Mouse (Mus musculus) midbrain, embryonic 11.5 days (tissue): ENCODE results near the gene Irf3. TPM values are rescaled to one million over a fixed set of nuclear protein-coding genes. Genes with fewer than 3 reads are reported as not detected.

ENCODE experiments used
- ATAC-seq: fragments of 200-750 bp; cut with Nextera tagmentation; 2 replicates; pipeline ENCODE4 v1.8.0; 2017; ENCODE audit warnings: moderate TSS enrichment, moderate library complexity; ENCODE audit not compliant: low FRiP score
- DNase-seq: peaks from one replicate; pipeline ENCODE4 v3.0.0; 2015; ENCODE audit warnings: low spot score; ENCODE audit errors: missing footprints
- H3K27ac ChIP-seq: fragments of 300-500 bp; sonication (generic); 2 replicates; pipeline ENCODE4 v1.5.1; 2014; ENCODE audit warnings: low read depth, low read length
- H3K27me3 ChIP-seq: fragments of 300-500 bp; sonication (generic); 2 replicates; pipeline ENCODE4 v1.6.1; 2014; ENCODE audit warnings: mild to moderate bottlenecking, low read length, moderate library complexity, mixed read lengths; ENCODE audit not compliant: control insufficient read depth, insufficient read depth
- H3K36me3 ChIP-seq: fragments of 300-500 bp; sonication (generic); 2 replicates; pipeline ENCODE4 v1.6.1; 2014; ENCODE audit warnings: mild to moderate bottlenecking, low read length, moderate library complexity, mixed read lengths; ENCODE audit not compliant: control insufficient read depth, insufficient read depth
- H3K4me1 ChIP-seq: fragments of 300-500 bp; sonication (generic); 2 replicates; pipeline ENCODE4 v1.6.1; 2014; ENCODE audit warnings: low read length; ENCODE audit not compliant: control insufficient read depth, insufficient read depth
- H3K4me2 ChIP-seq: fragments of 300-500 bp; sonication (generic); 2 replicates; pipeline ENCODE4 v1.6.1; 2014; ENCODE audit warnings: mild to moderate bottlenecking, moderate library complexity
- H3K4me3 ChIP-seq: fragments of 300-500 bp; sonication (generic); 2 replicates; pipeline ENCODE4 v1.5.1; 2014; ENCODE audit warnings: low read depth, low read length
- H3K9ac ChIP-seq: fragments of 300-500 bp; sonication (generic); 2 replicates; pipeline ENCODE4 v1.6.1; 2014; ENCODE audit warnings: low read length
- H3K9me3 ChIP-seq: fragments of 300-500 bp; sonication (generic); 2 replicates; pipeline ENCODE4 v1.6.1; 2016; ENCODE audit warnings: low read length; ENCODE audit not compliant: control insufficient read depth
- WGBS: fragments of 180-500 bp; shearing (Covaris S2); extraction: QIAGEN DNeasy Blood & Tissue Kit; methylation state at CpG from one replicate; pipeline ENCODE4 v1.1.7; 2014; 5-methylcytosine and 5-hydroxymethylcytosine counted together
- microRNA-seq: library from miRNA; unstranded; fragments of <30 nt; microRNA quantifications from one replicate; pipeline ENCODE4, GENCODE M21; 2017
- polyA plus RNA-seq: library from polyadenylated mRNA; unstranded; fragments of >200 nt; fragmentation: Nextera tagmentation; extraction: Ambion mirVana; gene quantifications from 2 replicates; pipeline ENCODE4 v1.2.1, GENCODE M21; 2014

Irf3 gene
- polyA plus RNA-seq, 1 experiment from 2014 or later = 65.9 TPM

GRCm38 (mm10) chr7:45046853-45047350 lies 49.5 kb downstream of the Irf3 start:
- Histone ChIP-seq H3K4me3 (no peak overlapping the region), H3K4me1 (peaks cover 12% of the 10 kb centered on the region), H3K36me3 (peaks cover 63% of the 10 kb centered on the region), H3K27me3 (no peaks in the 10 kb centered on the region), H3K9ac (no peak overlapping the region), H3K27ac (no peak overlapping the region), H3K4me2 (no peak overlapping the region), H3K9me3 (no peaks in the 10 kb centered on the region)
- DNase-seq = no peak
- 95% methylated on average over 26 of the region's 26 CpGs for WGBS
- ATAC-seq = no peak

GRCm38 (mm10) chr7:45047491-45047890 lies 50.0 kb downstream of the Irf3 start:
- Histone ChIP-seq H3K4me3 (no peak overlapping the region), H3K9ac (no peak overlapping the region), H3K36me3 (peaks cover 60% of the 10 kb centered on the region), H3K4me2 (no peak overlapping the region), H3K4me1 (peaks cover 12% of the 10 kb centered on the region), H3K27me3 (no peaks in the 10 kb centered on the region), H3K9me3 (no peaks in the 10 kb centered on the region), H3K27ac (no peak overlapping the region)
- WGBS = 98% methylated on average over 14 of the region's 14 CpGs
- no peak for ATAC-seq
- no peak for DNase-seq

DNA sequence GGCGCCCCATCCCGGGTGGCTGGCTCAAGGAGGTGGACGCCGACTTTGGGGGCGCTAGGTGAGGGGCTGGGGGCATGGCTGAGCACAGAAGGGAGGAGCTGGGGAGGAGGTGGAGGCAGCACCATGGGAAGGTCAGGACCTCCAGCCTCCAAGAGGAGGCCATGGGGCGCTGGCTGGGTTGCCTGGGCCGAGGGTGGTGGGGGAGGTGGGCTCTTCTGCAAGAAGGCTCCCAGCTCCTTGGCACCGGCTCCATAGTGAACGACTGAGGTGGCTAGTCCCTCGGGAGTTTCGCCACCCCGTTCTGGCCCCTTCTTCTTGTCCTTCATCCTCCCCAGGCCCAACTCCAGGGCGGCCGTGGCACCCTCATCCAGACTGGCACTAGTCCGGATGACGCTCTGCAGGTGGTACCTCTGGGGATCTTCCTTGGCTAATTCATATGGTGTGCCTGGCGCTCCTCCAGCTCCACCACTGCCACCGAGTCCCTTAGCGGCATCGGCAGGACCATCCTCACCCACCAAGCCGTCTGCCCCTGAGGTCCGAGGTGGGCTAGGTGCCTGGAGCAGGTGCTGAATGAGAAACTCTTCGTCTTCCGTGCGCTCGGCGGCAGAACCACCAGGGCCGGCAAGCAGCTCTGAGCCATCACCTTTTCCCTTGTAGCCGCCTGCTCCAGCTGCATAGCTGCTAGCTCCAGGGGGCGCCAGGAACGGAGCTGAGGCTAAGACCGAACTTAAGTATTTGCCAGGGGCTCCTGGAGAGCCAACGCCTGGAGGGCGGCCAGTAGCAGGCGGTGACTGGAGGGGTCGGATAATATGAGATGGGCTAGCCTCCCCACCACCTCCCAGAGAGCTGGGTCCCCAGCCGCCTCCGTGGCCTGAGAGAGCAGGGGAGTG lies 50.8 kb downstream of the Irf3 start:
- Histone ChIP-seq H3K27me3 (no peaks in the 10 kb centered on the region), H3K9ac (no peak overlapping the region), H3K36me3 (peaks cover 59% of the 10 kb centered on the region), H3K9me3 (no peaks in the 10 kb centered on the region), H3K4me3 (no peak overlapping the region), H3K4me2 (no peak overlapping the region), H3K27ac (no peak overlapping the region), H3K4me1 (peaks cover 12% of the 10 kb centered on the region)
- WGBS = 94% methylated on average over 37 of the region's 38 CpGs
- DNase-seq (no peak), ATAC-seq (no peak)

GRCm38 (mm10) chr7:45048923-45049657 lies 51.6 kb downstream of the Irf3 start:
- H3K9me3 ChIP-seq = no peaks in the 10 kb centered on the region
- WGBS = 95% methylated on average over 22 of the region's 23 CpGs
- peaks cover 55% of the 10 kb centered on the region for H3K36me3 ChIP-seq
- H3K4me2 ChIP-seq = no peak overlapping the region
- H3K4me3 ChIP-seq = no peak overlapping the region
- H3K27me3 ChIP-seq = no peaks in the 10 kb centered on the region
- DNase-seq = no peak
- no peak for ATAC-seq
- H3K9ac ChIP-seq = no peak overlapping the region
- H3K4me1 ChIP-seq = peaks cover 17% of the 10 kb centered on the region
- no peak overlapping the region for H3K27ac ChIP-seq

DNA sequence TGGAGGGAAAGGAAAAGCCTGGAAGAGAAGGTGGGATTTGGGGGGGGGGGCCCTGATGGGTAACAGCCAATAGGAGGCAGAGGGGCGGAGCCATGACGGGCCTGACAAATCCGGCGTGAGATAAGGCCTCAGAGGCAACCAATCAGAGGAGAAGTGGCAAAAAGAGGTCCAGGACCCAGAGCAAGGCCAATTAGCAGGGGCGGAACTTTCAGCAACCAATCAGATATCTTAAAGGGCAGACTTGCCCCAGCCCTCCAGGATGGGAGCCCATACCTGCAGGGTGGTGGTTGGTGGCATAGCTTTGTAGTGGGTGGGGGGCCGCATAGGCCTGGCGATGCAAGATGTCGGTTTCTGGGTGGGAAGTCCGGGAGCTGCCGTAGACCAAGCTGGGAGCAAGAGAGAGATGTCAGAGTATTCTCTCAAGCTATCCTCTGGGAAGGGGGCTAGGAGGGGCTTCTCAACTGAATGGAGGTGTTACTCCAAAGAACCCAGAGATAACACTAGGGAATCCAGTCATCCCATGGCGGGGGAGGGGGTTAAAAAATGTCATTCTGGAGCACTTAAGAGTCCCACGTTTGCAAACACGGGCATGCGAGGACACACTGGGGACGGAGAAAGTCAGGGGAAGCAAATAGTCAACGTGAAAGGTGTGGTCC lies 53.6 kb downstream of the Irf3 start:
- 3% methylated on average over 16 of the region's 16 CpGs for WGBS
- Histone ChIP-seq H3K9ac (peak overlapping the region; percentile 95), H3K27ac (peak overlapping the region; percentile 99; the same call in 1 of the 2 replicates), H3K36me3 (peaks cover 40% of the 10 kb centered on the region), H3K4me2 (peak overlapping the region; percentile 87), H3K27me3 (no peaks in the 10 kb centered on the region), H3K4me1 (peaks cover 17% of the 10 kb centered on the region), H3K4me3 (peak overlapping the region; percentile 92), H3K9me3 (no peaks in the 10 kb centered on the region)
- DNase-seq (peak; percentile 96), ATAC-seq (peak; percentile 59)

- Histone ChIP-seq H3K9ac (peak overlapping the region; percentile 95), H3K4me2 (peak overlapping the region; percentile 87), H3K27me3 (no peaks in the 10 kb centered on the region), H3K9me3 (no peaks in the 10 kb centered on the region), H3K36me3 (peaks cover 35% of the 10 kb centered on the region), H3K4me1 (peaks cover 17% of the 10 kb centered on the region), H3K27ac (peak overlapping the region; percentile 99; the same call in 1 of the 2 replicates), H3K4me3 (peak overlapping the region; percentile 92)
- DNase-seq (peak; percentile 88), ATAC-seq (no peak)
- WGBS = 3% methylated on average over 13 of the region's 13 CpGs
Observed at GRCm38 (mm10) chr7:45051601-45051974, 54.1 kb downstream of the Irf3 start.

Small RNA genes lying within 50 kb of the gene (microRNA-seq; reads per million reads assigned to microRNA genes)
- 1.3 reads per million for gene Mir7054

Other genes starting within 250 kb of the Irf3 start
- 41.7 and 43.4 TPM in 2 replicates for gene Vrk3, start 249.2 kb upstream of the Irf3 start, polyA plus RNA-seq
- gene Zfp473, start 246.6 kb upstream of the Irf3 start, polyA plus RNA-seq = 2.7 and 4.3 TPM in 2 replicates
- 60.2 and 64.1 TPM in 2 replicates for gene Nup62, start 181.6 kb upstream of the Irf3 start, polyA plus RNA-seq
- 0.84 and 1.2 TPM in 2 replicates for gene Il4i1, start 181.3 kb upstream of the Irf3 start, polyA plus RNA-seq
- 2.8 and 3.3 TPM in 2 replicates for gene Atf5, start 181.0 kb upstream of the Irf3 start, polyA plus RNA-seq
- 31.8 and 34.3 TPM in 2 replicates for gene Akt1s1, start 148.7 kb upstream of the Irf3 start, polyA plus RNA-seq
- 63.4 and 69.4 TPM in 2 replicates for gene Tbc1d17, start 148.6 kb upstream of the Irf3 start, polyA plus RNA-seq
- 26.1 and 28.6 TPM in 2 replicates for gene Pnkp, start 140.5 kb upstream of the Irf3 start, polyA plus RNA-seq
- 316 and 350 TPM in 2 replicates for gene Ptov1, start 127.9 kb upstream of the Irf3 start, polyA plus RNA-seq
- gene Med25, start 104.9 kb upstream of the Irf3 start, polyA plus RNA-seq = 69.5 and 75.4 TPM in 2 replicates
- 18.8 and 23.1 TPM in 2 replicates for gene Fuz, start 101.6 kb upstream of the Irf3 start, polyA plus RNA-seq
- gene Ap2a1, start 68.2 kb upstream of the Irf3 start, polyA plus RNA-seq = 68.0 and 74.8 TPM in 2 replicates
- 0.07 TPM in 1 of 2 replicates, not detected in the other for gene Tsks, start 54.4 kb upstream of the Irf3 start, polyA plus RNA-seq
- 20.8 and 21.8 TPM in 2 replicates for gene Cpt1c, start 22.8 kb upstream of the Irf3 start, polyA plus RNA-seq
- gene Prmt1, start 11.1 kb upstream of the Irf3 start, polyA plus RNA-seq = 276 and 281 TPM in 2 replicates
- gene Bcl2l12, start 1.1 kb downstream of the Irf3 start, polyA plus RNA-seq = 56.0 and 62.2 TPM in 2 replicates
- 43.6 and 44.4 TPM in 2 replicates for gene Scaf1, start 18.7 kb downstream of the Irf3 start, polyA plus RNA-seq
- gene Rras, start 20.3 kb downstream of the Irf3 start, polyA plus RNA-seq = 18.6 and 22.2 TPM in 2 replicates
- gene Prr12, start 55.2 kb downstream of the Irf3 start, polyA plus RNA-seq = 9.6 and 12.2 TPM in 2 replicates
- 53.2 and 56.7 TPM in 2 replicates for gene Nosip, start 64.8 kb downstream of the Irf3 start, polyA plus RNA-seq
- gene Prrg2, start 65.0 kb downstream of the Irf3 start, polyA plus RNA-seq = 12.7 and 13.5 TPM in 2 replicates
- gene Rcn3, start 94.6 kb downstream of the Irf3 start, polyA plus RNA-seq = 121 and 123 TPM in 2 replicates
- 16.1 and 18.3 TPM in 2 replicates for gene Fcgrt, start 106.2 kb downstream of the Irf3 start, polyA plus RNA-seq
- gene Rps11, start 126.8 kb downstream of the Irf3 start, polyA plus RNA-seq = 1,376 and 1,392 TPM in 2 replicates
- gene Rpl13a, start 131.1 kb downstream of the Irf3 start, polyA plus RNA-seq = 1,212 and 1,290 TPM in 2 replicates
- 0.17 and 0.60 TPM in 2 replicates for gene Gm45713, start 138.6 kb downstream of the Irf3 start, polyA plus RNA-seq
- 0.40 and 0.97 TPM in 2 replicates for gene Flt3l, start 138.8 kb downstream of the Irf3 start, polyA plus RNA-seq
- gene Pih1d1, start 156.7 kb downstream of the Irf3 start, polyA plus RNA-seq = 104 and 105 TPM in 2 replicates
- 22.0 and 25.7 TPM in 2 replicates for gene Aldh16a1, start 156.9 kb downstream of the Irf3 start, polyA plus RNA-seq
- 0.40 and 0.51 TPM in 2 replicates for gene Slc17a7, start 166.3 kb downstream of the Irf3 start, polyA plus RNA-seq
- not detected in 2 replicates for gene Gfy, start 181.9 kb downstream of the Irf3 start, polyA plus RNA-seq
- gene Pth2, start 183.3 kb downstream of the Irf3 start, polyA plus RNA-seq = 0.53 and 0.63 TPM in 2 replicates
- 0.52 and 0.86 TPM in 2 replicates for gene Ccdc155, start 207.2 kb downstream of the Irf3 start, polyA plus RNA-seq
- gene Dkkl1, start 214.5 kb downstream of the Irf3 start, polyA plus RNA-seq = 0.81 and 1.2 TPM in 2 replicates
- gene Tead2, start 218.1 kb downstream of the Irf3 start, polyA plus RNA-seq = 241 and 253 TPM in 2 replicates
- 0.81 and 0.97 TPM in 2 replicates for gene Cd37, start 241.5 kb downstream of the Irf3 start, polyA plus RNA-seq
- not detected in 2 replicates for gene Slc6a16, start 243.4 kb downstream of the Irf3 start, polyA plus RNA-seq